Mouse (Mus musculus) heart, embryonic 15.5 days (tissue): ENCODE data around the gene Abca17. TPM values are rescaled to one million over a fixed set of nuclear protein-coding genes. Genes with fewer than 3 reads are reported as not detected.

Experiments
- ATAC-seq: fragments of 200-750 bp; cut with Nextera tagmentation; replicated peaks from 2 replicates; pipeline ENCODE4 v1.8.0; 2017; ENCODE audit warnings: low read depth, moderate TSS enrichment; ENCODE audit not compliant: insufficient number of reproducible peaks, insufficient read depth, low FRiP score
- H3K27ac ChIP-seq: fragments of 300-500 bp; sonication (generic); 2 replicates; pipeline ENCODE4 v1.5.1; 2015; ENCODE audit warnings: mild to moderate bottlenecking, inconsistent platforms
- H3K27me3 ChIP-seq: fragments of 300-500 bp; sonication (generic); 2 replicates; pipeline ENCODE4 v1.6.1; 2015; ENCODE audit warnings: inconsistent platforms
- H3K36me3 ChIP-seq: fragments of 300-500 bp; sonication (generic); 2 replicates; pipeline ENCODE4 v1.6.1; 2015; ENCODE audit warnings: mild to moderate bottlenecking, inconsistent platforms
- H3K4me1 ChIP-seq: fragments of 300-500 bp; sonication (generic); replicated peaks from 2 replicates; pipeline ENCODE4 v1.6.1; 2015; ENCODE audit warnings: inconsistent platforms
- H3K4me2 ChIP-seq: fragments of 300-500 bp; sonication (generic); 2 replicates; pipeline ENCODE4 v1.6.1; 2015; ENCODE audit warnings: inconsistent platforms, mild to moderate bottlenecking, moderate library complexity
- H3K4me3 ChIP-seq: fragments of 300-500 bp; sonication (generic); 2 replicates; pipeline ENCODE4 v1.5.1; 2015; ENCODE audit warnings: mild to moderate bottlenecking, inconsistent platforms
- H3K9ac ChIP-seq: fragments of 300-500 bp; sonication (generic); 2 replicates; pipeline ENCODE4 v1.6.1; 2015; ENCODE audit warnings: mild to moderate bottlenecking, inconsistent platforms
- H3K9me3 ChIP-seq: fragments of 300-500 bp; sonication (generic); replicated peaks from 2 replicates; pipeline ENCODE4 v1.6.1; 2016; ENCODE audit warnings: inconsistent platforms
- WGBS: fragments of 180-500 bp; shearing (Covaris S2); methylation state at CpG from one replicate; pipeline ENCODE4 v1.1.7; 2015; ENCODE audit warnings: mixed read lengths; 5-methylcytosine and 5-hydroxymethylcytosine counted together
- polyA plus RNA-seq: library from polyadenylated mRNA; unstranded; fragments of >200 nt; fragmentation: Nextera tagmentation; extraction: Ambion mirVana; gene quantifications from 2 replicates; pipeline ENCODE4 v1.2.1, GENCODE M21; 2015

Abca17 gene
- polyA plus RNA-seq, 1 experiment from 2014 or later: not detected

DNA sequence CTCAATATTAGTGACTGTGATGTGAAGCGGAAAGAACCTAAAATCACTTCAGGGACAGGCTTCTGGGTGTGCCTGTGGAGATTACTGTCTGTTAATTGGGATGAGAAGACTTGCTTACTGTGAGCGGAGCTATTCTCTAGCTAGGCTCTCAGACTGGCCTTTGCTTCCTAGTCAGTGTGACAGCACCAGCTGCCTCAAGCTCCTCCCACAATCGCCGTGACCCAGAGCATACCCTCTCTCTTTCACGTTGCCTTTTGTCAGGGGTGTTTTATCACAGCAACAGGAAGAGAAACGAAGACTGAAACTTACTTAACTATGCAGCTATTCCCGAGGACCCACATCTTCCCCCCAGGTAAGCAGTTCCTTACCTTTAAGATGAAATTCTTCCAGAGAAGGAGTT is 4.0 kb downstream of the Abca17 start:
- Histone ChIP-seq H3K27ac (no peak overlapping the region), H3K36me3 (no peaks in the 10 kb centered on the region), H3K27me3 (peaks cover 22% of the 10 kb centered on the region), H3K4me3 (no peak overlapping the region), H3K9ac (no peak overlapping the region), H3K9me3 (no peaks in the 10 kb centered on the region), H3K4me1 (peaks cover 11% of the 10 kb centered on the region), H3K4me2 (no peak overlapping the region)
- WGBS: 47% methylated on average over 7 of the region's 7 CpGs
- ATAC-seq: no peak

DNA sequence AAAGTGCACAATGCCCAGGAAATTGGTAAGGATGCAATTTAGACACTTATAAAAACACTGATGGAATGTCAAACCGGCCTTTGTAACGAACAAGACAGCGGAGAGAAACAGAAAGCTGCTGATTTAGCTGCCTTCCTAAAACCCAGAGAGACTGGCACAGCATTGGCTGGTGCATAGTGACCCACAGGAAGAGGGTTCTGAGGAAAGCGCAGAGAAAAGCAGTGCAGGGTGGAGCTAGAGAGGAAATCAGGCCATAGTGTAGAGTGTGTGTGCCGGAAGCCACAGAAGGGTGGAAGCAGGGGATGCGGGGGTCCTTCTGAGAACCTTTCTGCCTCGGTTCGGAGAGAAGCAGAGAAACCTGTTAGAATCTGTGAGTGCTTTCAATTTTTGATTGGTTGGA is 6.2 kb downstream of the Abca17 start:
- ATAC-seq: no peak
- Histone ChIP-seq H3K36me3 (no peaks in the 10 kb centered on the region), H3K9ac (no peak overlapping the region), H3K27me3 (0 out of 2 replicates have a peak, but pooled peaks cover 3% of the 10 kb centered on the region), H3K27ac (no peak overlapping the region), H3K4me3 (no peak overlapping the region), H3K4me1 (no peaks in the 10 kb centered on the region), H3K9me3 (no peaks in the 10 kb centered on the region), H3K4me2 (no peak overlapping the region)
- WGBS: 76% methylated on average over 8 of the region's 8 CpGs

DNA sequence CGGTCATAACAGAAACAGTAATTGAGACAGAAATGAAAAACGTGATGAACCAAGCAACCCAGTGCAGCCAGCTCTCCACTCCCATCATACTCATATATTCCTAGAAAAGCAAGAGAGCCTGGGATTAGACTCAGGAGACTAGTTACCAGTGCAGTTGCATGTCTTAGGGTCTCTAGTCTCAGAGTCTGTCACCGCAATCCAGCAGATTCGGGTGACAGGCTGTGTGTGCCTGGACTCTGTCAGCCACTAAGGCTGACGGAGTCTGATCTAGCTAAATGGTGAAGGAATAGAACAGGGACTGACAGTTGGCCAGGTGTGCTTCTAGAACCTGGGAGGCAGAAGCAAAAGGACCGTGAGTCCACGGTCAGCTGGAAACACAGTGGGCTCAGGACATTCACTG is 23.2 kb downstream of the Abca17 start:
- ATAC-seq: no peak
- Histone ChIP-seq H3K4me1 (no peaks in the 10 kb centered on the region), H3K36me3 (no peaks in the 10 kb centered on the region), H3K27me3 (no peaks in the 10 kb centered on the region), H3K4me3 (no peak overlapping the region), H3K4me2 (no peak overlapping the region), H3K9me3 (no peaks in the 10 kb centered on the region), H3K9ac (no peak overlapping the region), H3K27ac (no peak overlapping the region)
- WGBS: 70% methylated on average over 7 of the region's 7 CpGs

DNA sequence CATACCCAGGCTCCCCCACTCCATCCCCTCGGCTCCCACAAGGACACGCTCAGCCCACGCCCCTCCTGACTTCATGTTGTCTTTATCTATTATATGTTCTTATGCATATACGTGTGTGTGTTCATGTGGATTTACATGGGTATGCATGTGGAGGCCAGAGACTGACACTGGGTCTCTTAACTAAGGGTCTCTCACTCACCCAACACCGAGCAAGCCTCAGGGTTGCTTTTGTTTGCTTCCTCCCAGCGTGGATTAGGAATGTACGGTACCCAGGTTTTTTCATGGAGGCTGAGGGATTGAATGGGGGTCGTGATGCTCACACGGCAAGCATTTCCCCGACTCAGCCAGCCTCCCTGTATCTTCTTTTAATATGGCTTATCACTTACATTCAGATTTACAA is 25.8 kb downstream of the Abca17 start:
- no peak overlapping the region for H3K4me3 ChIP-seq
- H3K9me3 ChIP-seq: no peaks in the 10 kb centered on the region
- H3K27me3 ChIP-seq: no peaks in the 10 kb centered on the region
- H3K36me3 ChIP-seq: no peaks in the 10 kb centered on the region
- no peak overlapping the region for H3K9ac ChIP-seq
- WGBS: 82% methylated on average over 10 of the region's 10 CpGs
- no peaks in the 10 kb centered on the region for H3K4me1 ChIP-seq
- no peak for ATAC-seq
- no peak overlapping the region for H3K4me2 ChIP-seq
- no peak overlapping the region for H3K27ac ChIP-seq

DNA sequence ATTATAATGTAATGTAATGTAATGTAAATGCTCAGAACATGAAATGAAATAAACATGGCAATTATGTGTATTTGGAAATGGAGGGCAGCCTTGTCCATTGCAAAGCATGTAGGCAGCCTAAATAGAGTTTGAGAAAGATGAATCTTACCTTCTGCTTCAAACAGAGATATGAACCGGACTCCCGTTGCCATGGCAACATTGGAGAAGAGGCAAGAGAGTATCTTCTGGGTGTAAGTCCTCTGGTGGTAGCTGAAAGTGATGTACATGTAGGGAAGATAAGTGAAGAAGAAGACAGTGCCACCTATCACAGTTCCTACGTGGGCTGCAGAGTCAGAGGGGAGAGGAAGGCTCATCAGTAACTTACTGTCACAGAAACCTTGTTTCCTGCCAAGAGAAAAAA is 30.0 kb downstream of the Abca17 start:
- 84% methylated on average over 3 of the region's 3 CpGs for WGBS
- no peaks in the 10 kb centered on the region for H3K4me1 ChIP-seq
- H3K36me3 ChIP-seq: no peaks in the 10 kb centered on the region
- H3K4me3 ChIP-seq: no peak overlapping the region
- H3K9me3 ChIP-seq: no peaks in the 10 kb centered on the region
- ATAC-seq: no peak
- no peak overlapping the region for H3K27ac ChIP-seq
- no peaks in the 10 kb centered on the region for H3K27me3 ChIP-seq
- H3K4me2 ChIP-seq: no peak overlapping the region
- H3K9ac ChIP-seq: no peak overlapping the region

DNA sequence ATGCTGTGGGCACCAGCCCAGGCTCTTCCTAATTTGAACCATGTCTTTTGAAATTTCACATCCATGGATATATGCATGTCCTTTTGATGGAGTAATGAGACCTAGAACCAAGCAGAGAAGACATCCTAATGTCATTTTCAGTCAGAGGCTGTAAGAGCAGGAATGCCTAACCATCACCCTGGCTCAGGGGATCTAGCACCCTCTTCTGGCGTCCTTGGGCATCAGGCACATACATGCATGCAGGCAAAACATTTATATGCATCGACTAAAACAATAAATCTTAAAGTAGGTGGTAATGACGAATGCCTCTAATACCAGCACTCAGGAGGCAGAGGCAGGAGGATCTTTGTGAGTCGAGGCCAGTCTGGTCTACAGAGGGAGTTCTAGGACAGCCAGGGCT is 43.4 kb downstream of the Abca17 start:
- H3K27ac ChIP-seq: no peak overlapping the region
- ATAC-seq: no peak
- H3K4me2 ChIP-seq: no peak overlapping the region
- H3K27me3 ChIP-seq: no peaks in the 10 kb centered on the region
- H3K4me3 ChIP-seq: no peak overlapping the region
- H3K9me3 ChIP-seq: no peaks in the 10 kb centered on the region
- 47% methylated on average over 4 of the region's 4 CpGs for WGBS
- H3K9ac ChIP-seq: no peak overlapping the region
- H3K4me1 ChIP-seq: no peaks in the 10 kb centered on the region
- H3K36me3 ChIP-seq: no peaks in the 10 kb centered on the region

DNA sequence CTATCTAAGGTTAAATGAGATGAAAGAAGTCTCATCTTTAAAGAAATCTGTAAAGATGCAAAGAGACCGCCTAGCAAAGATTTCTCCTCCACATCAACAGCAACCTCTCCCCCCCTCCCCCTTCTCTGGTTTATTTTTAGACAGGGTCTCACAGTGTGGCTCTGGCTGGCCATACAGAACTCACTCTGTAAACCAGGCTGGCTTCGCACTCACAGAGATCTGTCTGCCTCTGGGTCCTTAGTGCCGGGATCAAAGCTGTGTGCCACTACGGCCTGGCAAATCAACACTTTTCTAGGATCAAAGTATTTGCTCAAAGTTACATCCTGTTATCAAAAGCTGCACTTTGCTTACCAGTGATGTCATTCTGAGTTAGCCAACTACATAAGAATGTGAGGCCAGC is 50.2 kb downstream of the Abca17 start:
- Histone ChIP-seq H3K4me3 (no peak overlapping the region), H3K9me3 (no peaks in the 10 kb centered on the region), H3K4me1 (peaks cover 2% of the 10 kb centered on the region; the same call in 1 of the 2 replicates), H3K36me3 (no peaks in the 10 kb centered on the region), H3K9ac (no peak overlapping the region), H3K27ac (no peak overlapping the region), H3K27me3 (no peaks in the 10 kb centered on the region), H3K4me2 (no peak overlapping the region)
- no peak for ATAC-seq
- WGBS: 34% methylated on average over 4 of the region's 4 CpGs

DNA sequence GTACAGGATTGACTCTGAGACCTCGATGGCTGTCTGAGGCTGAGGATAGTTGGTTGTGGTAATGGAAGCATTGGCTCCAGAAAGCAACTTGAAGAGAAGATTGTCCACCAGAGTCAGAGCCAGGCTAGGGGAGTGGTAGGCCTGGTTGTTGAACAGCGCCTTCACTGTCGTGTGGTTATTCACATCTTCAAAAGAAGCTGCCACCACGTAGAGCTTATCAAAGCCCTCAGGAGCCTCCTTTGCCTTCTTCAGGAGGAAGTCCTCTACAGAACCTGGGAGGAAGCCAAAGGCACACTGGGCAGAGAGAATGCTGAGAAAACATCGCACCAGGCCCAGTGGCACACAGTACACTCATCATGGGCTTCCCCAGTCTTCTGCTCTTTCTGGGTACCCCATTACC is 61.5 kb downstream of the Abca17 start:
- H3K27me3 ChIP-seq: no peaks in the 10 kb centered on the region
- H3K36me3 ChIP-seq: no peaks in the 10 kb centered on the region
- H3K9ac ChIP-seq: no peak overlapping the region
- ATAC-seq: no peak
- H3K9me3 ChIP-seq: no peaks in the 10 kb centered on the region
- no peak overlapping the region for H3K4me3 ChIP-seq
- H3K27ac ChIP-seq: no peak overlapping the region
- no peak overlapping the region for H3K4me2 ChIP-seq
- 69% methylated on average over 5 of the region's 5 CpGs for WGBS
- H3K4me1 ChIP-seq: no peaks in the 10 kb centered on the region

DNA sequence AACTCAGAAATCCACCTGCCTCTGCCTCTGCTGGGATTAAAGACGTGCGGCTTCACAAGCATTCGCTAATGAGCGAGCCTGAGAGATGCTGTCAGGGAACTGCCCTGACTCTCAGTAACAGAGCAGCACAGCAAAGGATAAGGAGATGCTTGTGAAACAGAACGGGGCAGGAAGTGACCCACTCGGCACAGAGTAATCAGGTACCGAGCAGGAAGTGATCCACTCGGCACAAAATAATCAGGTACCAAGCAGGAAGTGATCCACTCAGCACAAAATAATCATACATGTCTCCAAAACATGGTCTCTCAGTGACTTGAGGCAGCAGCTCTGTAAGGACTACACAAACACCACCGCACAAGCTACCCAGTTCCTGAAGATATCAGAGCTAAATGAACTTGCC is 62.4 kb downstream of the Abca17 start:
- ATAC-seq: no peak
- Histone ChIP-seq H3K36me3 (no peaks in the 10 kb centered on the region), H3K4me1 (no peaks in the 10 kb centered on the region), H3K9me3 (no peaks in the 10 kb centered on the region), H3K27me3 (no peaks in the 10 kb centered on the region), H3K4me3 (no peak overlapping the region), H3K9ac (no peak overlapping the region), H3K4me2 (no peak overlapping the region), H3K27ac (no peak overlapping the region)
- WGBS: 78% methylated on average over 9 of the region's 9 CpGs

DNA sequence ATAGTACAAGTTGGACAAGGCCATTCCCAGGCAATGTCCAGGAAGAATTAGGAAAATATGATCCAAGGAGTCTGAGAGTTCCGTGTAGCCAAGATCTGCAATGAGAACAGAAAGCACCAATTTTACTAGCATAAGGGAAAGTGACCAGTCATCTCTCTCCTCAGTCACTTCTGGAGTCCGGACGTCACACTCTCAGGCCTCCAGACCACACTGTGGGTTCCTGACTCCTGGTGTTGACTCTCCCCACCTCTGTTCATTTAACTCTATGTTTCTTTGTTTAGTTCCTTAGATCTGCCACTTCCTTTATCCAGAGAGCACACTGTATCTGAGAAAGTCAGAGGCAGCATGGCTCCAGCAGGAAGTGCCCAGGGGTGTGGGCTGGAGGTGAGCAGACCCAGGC is 65.2 kb downstream of the Abca17 start:
- Histone ChIP-seq H3K9ac (no peak overlapping the region), H3K27ac (no peak overlapping the region), H3K4me3 (no peak overlapping the region), H3K9me3 (no peaks in the 10 kb centered on the region), H3K4me1 (no peaks in the 10 kb centered on the region; the same call in 1 of the 2 replicates), H3K27me3 (no peaks in the 10 kb centered on the region), H3K4me2 (no peak overlapping the region), H3K36me3 (no peaks in the 10 kb centered on the region)
- ATAC-seq: no peak
- 56% methylated on average over 3 of the region's 3 CpGs for WGBS

DNA sequence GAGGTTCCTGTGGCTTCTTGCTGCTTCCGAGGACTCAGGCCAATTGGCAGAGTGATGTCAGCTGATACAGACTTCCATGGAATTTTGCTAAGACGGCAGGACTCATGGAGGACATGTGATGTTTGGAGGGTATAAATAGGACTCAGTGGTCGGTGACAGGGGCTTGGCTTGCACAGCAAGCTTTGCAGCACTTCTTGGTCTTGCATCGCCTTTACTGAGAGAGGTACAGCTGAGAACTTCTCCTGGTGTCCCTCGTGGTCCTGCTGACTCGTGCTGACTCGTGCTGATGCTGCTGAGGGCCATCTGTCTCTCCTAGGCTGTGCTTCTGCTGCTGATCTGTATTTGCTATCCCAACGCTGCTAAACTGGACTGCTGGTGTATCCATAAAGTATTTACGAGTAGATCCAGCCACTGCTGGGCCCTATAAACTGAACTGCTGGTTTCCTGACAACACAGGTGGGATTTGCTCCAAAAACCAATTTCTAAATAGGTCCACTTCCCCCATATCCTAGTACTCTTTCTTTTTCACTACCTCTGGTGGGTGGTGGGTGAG is 67.5 kb downstream of the Abca17 start:
- H3K4me2 ChIP-seq: no peak overlapping the region
- no peaks in the 10 kb centered on the region for H3K27me3 ChIP-seq
- 37% methylated on average over 9 of the region's 9 CpGs for WGBS
- no peak overlapping the region for H3K27ac ChIP-seq
- H3K9me3 ChIP-seq: no peaks in the 10 kb centered on the region
- H3K4me1 ChIP-seq: no peaks in the 10 kb centered on the region; the same call in 1 of the 2 replicates
- H3K9ac ChIP-seq: no peak overlapping the region
- no peak for ATAC-seq
- H3K4me3 ChIP-seq: no peak overlapping the region
- H3K36me3 ChIP-seq: no peaks in the 10 kb centered on the region

DNA sequence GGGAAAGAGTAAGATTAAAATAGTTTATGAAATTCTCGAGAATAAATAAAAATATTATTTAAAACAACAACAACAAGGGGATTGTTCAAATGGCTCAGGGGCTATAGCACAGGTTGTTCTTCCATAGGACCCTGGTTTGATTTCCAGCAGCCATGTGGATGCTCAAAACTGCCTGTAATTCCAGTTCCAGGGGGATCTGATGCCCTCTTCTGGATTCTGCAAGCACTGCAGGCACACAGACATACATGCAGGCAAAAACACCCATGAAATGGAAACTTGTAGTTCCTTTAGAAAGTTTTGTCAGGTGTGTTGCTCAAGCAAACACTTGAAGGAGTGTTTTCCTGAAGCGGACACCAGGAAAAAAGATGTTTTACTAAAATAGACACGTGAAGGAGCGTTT is 68.2 kb downstream of the Abca17 start:
- no peak overlapping the region for H3K4me3 ChIP-seq
- no peaks in the 10 kb centered on the region for H3K9me3 ChIP-seq
- ATAC-seq: no peak
- H3K27ac ChIP-seq: no peak overlapping the region
- H3K36me3 ChIP-seq: no peaks in the 10 kb centered on the region
- H3K4me2 ChIP-seq: no peak overlapping the region
- H3K4me1 ChIP-seq: no peaks in the 10 kb centered on the region; the same call in 1 of the 2 replicates
- WGBS: 64% methylated on average over 4 of the region's 4 CpGs
- no peak overlapping the region for H3K9ac ChIP-seq
- H3K27me3 ChIP-seq: no peaks in the 10 kb centered on the region
